Mouse (Mus musculus): ENCODE measurements around the gene Rtn4r. TPM values are rescaled to one million over a fixed set of nuclear protein-coding genes. Genes with fewer than 3 reads are reported as not detected.
A peak's percentile ranks its signal among the peaks of the same experiment; 100 is the strongest.

Gene Rtn4r
- 100 to 1,000 TPM; 128 to 164 TPM for total RNA-seq (2021)

DNA sequence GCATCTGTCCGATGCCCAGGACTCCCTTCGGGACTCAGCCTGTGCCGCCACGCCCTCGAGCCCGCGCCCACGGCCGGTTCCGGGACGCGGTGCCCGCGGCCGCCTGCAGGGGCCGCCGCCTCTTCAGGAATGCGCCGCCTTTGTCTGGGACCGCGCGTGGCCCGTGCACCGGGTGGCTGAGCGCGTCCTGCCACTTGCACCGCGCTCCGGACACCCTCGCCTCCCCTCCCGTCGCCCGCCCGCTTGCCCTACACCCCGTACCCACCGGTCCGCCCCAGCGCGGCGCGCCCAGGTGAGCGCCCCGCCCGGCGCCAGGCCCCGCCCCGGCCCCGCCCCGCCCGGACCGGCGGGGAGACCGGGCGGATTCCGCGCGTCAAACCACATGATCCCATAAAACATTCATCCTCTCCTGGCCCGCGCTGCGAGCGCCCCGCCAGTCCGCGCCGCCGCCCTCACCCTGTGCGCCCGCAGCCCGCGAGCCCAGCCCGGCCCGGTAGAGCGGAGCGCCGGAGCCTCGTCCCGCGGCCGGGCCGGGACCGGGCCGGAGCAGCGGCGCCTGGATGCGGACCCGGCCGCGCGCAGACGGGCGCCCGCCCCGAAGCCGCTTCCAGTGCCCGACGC lies at the start of gene Rtn4r:
TSS of gene Rtn4r (plus strand) at position 402 of the 621 bp plus-strand sequence.
- intact Hi-C loops (cut with DNase I), result loop anchor here (1.0 kb wide), 1 partner anchor 83 kb away; no protein-coding TSS in a partner anchor
- peak; percentile 64 to 80 for DNase-seq (ENCODE audit: low spot score in 2 of 2)

DNA sequence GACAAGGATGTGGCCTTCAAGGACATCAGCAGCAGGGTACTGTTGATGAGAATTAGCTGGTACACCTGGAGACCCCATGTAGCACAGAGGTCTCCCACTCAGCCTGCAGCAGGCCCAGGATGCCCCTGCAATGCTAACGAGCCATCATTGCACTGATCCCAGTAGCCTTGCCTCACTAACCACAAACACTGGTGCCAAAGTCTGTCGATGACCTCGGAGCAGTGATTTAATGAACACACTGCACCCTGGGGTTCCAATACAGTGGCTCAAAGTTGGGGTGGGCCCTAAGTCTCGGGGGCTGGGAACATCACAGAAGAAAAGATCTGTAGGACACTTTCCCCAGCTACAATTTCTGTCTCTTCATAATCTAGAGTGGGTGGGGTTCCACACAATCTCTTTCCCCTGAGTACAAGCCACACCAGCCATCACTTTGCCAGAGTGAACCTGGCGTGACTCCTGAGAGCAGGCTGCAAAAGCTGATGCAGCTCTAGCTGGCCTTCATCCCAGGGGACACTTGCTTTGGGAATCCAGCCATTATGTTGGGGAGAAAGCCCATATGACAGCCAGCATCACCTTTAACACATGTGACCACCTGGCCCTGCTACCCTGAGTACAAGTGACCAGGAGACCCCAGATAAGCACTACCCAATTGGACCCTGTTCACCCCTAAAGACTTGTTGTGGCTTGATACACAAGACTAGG lies 49.0 kb upstream of the Rtn4r start:
- no peak for DNase-seq (ENCODE audit: low spot score in 2 of 2)
- intact Hi-C loops (cut with DNase I), result no loop called here

DNA sequence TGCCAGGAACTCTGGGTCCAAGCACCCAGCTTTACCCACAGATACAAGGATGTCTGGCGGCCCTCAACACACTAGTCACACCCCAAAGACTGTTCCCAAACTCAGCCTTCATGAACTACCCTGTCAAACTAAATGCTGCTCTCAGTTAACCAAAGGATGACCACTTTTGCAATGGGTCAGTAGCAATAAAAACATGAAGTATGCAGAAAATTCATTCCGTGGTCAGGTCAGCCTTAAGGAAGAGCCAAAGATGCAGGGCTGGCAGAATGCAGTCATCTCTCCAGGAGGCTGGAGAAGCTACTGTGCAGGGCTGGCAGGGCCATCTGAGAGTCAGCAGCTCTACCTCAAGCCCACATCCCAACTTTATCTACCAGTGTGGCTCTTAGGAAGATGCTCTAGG lies 48.1 kb upstream of the Rtn4r start:
- intact Hi-C loops (cut with DNase I), result no loop called here
- DNase-seq (ENCODE audit: low spot score in 2 of 2), result no peak

DNA sequence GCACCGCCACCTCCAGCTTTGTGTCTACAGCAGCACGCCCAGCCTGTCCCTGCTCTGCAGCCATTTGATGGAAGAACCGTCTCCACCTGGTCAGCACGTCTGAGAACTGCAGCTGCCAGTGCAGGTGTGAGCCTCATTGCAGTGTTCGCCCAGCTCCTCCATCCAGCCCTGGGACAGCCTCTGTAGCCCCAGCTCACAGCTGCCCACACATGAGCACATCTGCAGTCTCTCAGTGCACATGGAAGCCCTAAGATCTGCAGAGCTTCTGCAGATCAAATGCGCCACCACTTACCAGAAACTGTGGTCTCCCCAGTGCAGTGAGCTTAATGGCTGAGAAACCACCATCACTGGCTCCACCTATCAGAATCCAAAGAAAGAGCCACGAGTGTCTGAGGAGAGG lies 47.3 kb upstream of the Rtn4r start:
- intact Hi-C loops (cut with DNase I), result no loop called here
- no peak for DNase-seq (ENCODE audit: low spot score in 2 of 2)

DNA sequence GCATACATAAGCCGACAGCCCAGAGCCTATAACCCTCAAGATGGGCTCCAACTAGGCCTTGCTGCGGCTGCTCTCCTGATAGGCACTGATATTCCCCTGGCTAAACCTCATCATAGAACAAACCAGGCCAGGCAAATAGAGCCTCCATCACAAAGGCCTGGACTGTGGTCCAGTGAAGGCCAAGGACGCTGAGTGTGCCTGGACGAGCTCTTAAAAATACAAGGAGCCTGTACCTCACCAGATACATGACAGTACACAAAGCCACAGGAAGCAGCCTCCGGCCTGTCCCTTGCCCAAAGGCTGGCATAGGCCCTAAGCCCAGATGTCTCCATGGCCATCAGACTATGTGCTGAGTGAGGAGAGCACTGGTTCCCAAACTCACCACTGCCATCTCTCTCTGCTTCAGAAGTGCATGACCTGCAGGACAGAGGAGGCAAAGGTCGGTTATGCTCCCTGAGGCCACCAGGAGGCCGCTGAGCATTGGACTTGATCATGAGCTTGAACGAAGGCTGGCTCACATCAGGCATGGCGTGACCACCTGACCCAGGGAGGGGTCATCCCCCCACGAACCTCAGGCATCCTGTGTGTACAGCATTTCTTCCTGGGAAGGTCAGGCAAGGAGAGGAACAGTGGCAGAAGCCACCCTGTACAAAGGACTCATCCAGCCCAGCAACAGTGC lies 46.2 kb upstream of the Rtn4r start:
- intact Hi-C loops (cut with DNase I), result no loop called here
- no peak for DNase-seq (ENCODE audit: low spot score in 2 of 2)

DNA sequence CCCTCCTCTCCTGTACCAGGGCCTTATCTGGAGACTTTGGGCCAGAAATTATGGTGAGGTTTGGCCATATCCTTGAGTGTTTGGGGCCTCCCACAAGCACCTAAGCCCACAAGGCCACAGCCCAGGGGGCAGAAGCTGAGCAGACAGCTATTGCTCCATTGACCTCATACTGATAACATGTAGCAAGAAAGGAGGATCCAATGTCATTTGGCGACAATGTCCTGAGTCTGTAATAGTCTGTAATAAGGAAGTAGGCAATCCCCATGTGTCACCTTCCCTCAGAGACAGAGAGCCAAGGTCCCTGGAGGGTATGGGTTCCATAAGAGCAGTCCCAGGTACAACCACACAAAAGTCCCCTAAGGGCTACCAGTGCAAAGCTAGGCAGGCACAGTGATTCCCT lies 45.2 kb upstream of the Rtn4r start:
- intact Hi-C loops (cut with DNase I), result no loop called here
- no peak for DNase-seq (ENCODE audit: low spot score in 2 of 2)

DNA sequence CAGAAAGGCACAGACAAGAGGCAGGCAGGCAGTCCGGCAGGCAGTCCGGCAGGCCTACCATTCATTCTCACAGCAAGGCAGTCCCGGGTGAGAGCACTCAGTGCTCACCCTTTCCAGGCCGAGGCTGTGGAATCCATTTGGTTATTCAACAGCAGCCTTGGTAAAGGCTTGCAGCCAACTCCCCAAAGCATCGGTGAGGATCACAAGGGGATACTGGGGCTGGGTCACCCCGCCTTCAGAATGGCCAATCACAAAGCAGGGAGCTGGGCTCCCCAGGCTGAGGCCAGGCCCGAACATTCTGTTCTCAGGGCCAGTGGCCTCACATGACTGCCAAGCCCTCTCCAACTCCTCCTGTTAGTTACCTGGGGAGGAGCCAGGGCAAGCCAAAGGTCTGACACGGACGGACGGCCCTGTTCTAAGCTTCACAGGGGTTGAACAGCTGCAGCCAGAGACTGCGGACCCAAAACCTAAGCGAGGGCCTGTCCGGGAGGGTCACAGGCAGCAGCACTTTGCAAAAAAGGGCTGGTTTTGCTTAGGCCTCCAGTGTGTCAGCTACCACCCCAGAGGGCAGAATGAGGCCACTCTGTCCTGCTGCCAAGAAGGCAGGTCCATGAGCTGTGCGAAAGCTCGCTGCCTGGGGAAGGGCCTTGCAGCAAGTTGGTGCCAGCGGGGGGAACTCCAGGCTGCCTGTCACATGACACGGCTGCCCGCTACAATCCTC lies 44.1 kb upstream of the Rtn4r start:
- intact Hi-C loops (cut with DNase I), result no loop called here
- DNase-seq (ENCODE audit: low spot score in 2 of 2), result peak; percentile 44 to 50

DNA sequence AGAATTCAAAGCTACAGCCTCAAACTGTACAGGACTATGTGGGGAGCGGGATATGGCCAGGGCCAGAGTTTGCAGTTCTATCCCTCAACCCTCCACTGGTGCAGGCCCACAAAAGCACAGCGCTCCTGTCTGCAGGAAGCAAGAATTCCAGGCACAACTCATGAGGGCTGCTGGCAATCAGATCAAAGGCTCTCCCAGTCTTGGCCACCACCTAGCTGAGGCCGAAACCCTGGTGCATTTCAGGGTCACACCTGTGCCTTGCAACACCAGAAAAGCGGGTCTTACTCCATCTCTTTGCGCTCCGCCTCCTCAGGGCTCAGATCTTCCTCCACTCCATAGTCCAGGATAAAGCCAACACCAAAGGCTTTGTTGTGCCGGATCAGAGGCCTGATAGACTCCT lies 43.2 kb upstream of the Rtn4r start:
- intact Hi-C loops (cut with DNase I), result no loop called here
- no peak for DNase-seq (ENCODE audit: low spot score in 2 of 2)

GRCm38 (mm10) chr16:18087101-18087500 lies 40.3 kb upstream of the Rtn4r start:
- no peak for DNase-seq (ENCODE audit: low spot score in 2 of 2)
- intact Hi-C loops (cut with DNase I), result no loop called here

GRCm38 (mm10) chr16:18096348-18096747 lies 31.1 kb upstream of the Rtn4r start:
- intact Hi-C loops (cut with DNase I), result no loop called here
- DNase-seq (ENCODE audit: low spot score in 2 of 2), result no peak

GRCm38 (mm10) chr16:18102816-18103215 lies 24.6 kb upstream of the Rtn4r start:
- intact Hi-C loops (cut with DNase I), result no loop called here

DNA sequence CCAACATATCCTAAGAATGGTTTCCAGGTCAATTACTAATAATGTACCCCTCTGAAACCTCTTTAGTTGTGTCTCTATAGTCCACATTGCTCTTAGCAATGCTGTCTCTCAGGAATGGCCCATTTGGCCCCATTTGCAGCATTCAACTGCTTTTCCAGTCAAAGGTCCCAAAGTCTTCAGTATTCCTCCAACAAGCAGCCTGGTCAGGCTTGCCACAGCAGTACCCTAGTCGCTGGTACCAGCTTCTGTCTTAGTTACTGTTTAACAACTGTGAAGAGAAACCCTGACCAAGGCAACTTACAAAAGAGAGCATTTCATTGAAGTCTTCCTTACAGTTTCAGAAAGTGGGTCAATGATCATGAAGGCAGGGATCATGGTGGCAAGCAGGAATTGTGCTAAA lies 24.1 kb upstream of the Rtn4r start:
- DNase-seq (ENCODE audit: low spot score in 2 of 2), result no peak
- intact Hi-C loops (cut with DNase I), result no loop called here

More at GRCm38 (mm10) chr16:18102816-18103215, 24.6 kb upstream of the Rtn4r start:
- no peak for DNase-seq (ENCODE audit: low spot score in 2 of 2)

- no peak for DNase-seq (ENCODE audit: low spot score in 2 of 2)
- intact Hi-C loops (cut with DNase I), result no loop called here
Observed at GRCm38 (mm10) chr16:18103808-18104207, 23.6 kb upstream of the Rtn4r start.

- intact Hi-C loops (cut with DNase I), result loop anchor here (1.0 kb wide), 1 partner anchor 103 kb away; no protein-coding TSS in a partner anchor
- peak; percentile 57 to 68 for DNase-seq (ENCODE audit: low spot score in 2 of 2)
Observed at GRCm38 (mm10) chr16:18108221-18108966, 19.0 kb upstream of the Rtn4r start.

- no peak for DNase-seq (ENCODE audit: low spot score in 2 of 2)
- intact Hi-C loops (cut with DNase I), result no loop called here
Observed at GRCm38 (mm10) chr16:18111042-18111441, 16.4 kb upstream of the Rtn4r start.

DNA sequence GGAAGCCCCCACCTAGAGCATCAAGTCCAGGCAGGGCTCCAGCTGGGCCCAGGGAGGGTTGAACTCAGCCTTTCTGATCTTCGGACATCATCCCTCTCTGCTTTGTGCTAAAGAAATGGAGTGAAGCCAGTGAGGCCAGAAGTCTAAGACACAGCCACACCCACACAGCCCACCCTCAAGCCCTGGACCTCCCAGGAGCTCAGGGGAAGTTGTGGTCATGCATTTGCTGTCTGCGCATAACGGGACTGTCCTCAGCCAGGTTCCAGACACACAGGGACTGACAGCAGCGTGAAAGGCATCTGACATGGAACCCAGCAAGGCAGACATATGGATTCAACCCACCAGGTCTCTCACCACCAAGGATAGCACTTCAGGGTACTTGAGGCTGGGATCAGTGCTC lies 11.0 kb upstream of the Rtn4r start:
- no peak for DNase-seq (ENCODE audit: low spot score in 2 of 2)
- intact Hi-C loops (cut with DNase I), result no loop called here

DNA sequence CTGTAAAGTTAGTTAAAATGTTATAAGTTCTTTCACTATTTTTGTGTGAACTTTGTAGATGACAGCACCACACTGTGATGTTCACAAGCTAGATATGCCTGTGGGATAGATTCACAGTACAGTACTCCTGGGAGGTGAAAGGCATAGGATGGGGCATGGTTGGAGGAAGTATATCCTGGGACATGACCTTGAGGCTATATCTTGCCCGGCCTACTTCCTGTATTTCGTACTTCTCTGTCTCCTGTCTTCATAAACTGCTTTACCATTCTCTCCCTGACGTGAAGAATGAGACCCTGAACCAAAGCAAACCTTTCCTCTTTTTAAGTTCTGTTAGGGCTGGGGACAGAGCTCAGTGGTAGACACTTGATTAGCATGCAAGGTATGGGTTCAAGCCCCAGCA lies 9.2 kb upstream of the Rtn4r start:
- no peak for DNase-seq (ENCODE audit: low spot score in 2 of 2)
- intact Hi-C loops (cut with DNase I), result no loop called here

DNA sequence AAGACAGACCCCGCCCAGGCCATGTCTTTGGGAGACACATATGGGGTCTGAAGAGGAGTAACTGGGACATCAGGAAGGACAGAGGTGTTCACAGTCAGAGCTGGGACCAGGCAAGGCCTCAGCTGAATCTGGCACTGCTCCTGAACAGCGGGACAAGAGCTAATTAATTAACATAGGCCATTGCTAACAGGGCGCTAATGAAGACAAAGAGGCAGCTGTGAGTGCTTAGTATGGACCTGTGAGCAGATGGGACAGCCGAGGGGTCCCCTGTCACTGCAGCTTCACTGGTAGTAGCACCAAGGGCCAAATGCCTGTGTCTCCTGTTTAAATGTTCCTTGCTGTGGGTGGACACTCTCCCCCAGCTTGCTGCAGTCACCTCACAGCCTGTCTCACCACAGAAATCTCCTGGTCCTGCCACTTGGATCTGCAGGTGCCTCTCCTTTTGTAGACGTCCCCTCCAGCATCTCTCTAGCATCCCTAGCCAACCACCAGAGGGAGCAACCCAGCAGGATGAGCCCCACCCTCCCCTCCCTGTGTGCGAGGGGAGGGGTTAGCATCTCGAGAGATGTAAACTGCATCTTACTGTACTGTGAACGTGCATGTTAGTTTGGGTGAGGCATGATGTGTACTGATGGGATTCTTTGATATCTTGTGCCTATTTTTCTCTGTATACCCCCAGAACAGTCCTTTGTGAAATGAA lies 8.3 kb upstream of the Rtn4r start:
- DNase-seq (ENCODE audit: low spot score in 2 of 2), result peak in 1 of 2 experiments; percentile 54
- intact Hi-C loops (cut with DNase I), result no loop called here

DNA sequence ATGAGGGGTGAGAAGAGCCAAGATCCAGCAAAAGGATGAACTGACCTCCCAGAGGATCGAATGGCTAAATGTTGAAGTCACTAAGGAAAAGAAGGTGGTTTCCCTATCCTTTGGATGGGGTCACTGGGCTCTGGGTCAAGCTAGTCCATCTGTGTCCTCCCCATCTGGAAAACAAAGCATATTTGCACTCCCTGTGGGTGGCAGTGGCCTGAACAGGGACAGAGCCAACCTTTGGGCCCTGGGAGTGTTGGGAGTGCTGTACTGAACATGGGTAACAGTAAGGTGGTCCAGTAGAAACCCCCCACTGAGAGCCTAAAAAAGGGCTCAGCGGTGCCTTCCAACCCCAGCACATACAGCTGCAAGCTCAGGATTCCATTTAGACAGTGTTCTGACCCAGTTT lies 4.7 kb upstream of the Rtn4r start:
- intact Hi-C loops (cut with DNase I), result no loop called here
- DNase-seq (ENCODE audit: low spot score in 2 of 2), result no peak
